Mouse (Mus musculus): Measurements from ENCODE around the gene Lats1.
"Not testable (repeated sequence)": the region's sequence is repeated elsewhere in the genome, so short reads cannot be mapped to it uniquely, and the experiment has no call there.

Gene Lats1

GRCm38 (mm10) chr10:7727011-7727410 lies 46.0 kb downstream of the Lats1 start:
- no peak for DNase-seq

DNA sequence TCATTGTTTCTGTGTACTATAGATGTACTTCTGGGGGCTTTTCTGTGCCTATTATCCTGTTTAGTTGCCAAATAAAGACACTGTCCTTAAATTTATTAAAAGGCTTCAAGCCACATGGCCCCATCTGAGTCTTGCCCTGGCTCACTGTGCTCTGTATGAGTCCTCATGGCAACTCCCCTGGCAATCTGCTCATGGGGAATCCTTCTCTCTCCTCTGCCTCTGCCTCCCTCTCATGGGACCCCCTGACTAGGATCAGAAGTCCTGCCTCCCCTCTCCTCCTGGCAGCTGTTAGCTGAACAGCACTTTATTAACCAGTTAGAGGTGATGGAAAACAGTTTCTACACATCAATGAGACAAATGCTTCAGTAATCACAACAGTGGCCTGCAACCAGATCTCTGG lies 50.6 kb downstream of the Lats1 start:
- no peak for DNase-seq

DNA sequence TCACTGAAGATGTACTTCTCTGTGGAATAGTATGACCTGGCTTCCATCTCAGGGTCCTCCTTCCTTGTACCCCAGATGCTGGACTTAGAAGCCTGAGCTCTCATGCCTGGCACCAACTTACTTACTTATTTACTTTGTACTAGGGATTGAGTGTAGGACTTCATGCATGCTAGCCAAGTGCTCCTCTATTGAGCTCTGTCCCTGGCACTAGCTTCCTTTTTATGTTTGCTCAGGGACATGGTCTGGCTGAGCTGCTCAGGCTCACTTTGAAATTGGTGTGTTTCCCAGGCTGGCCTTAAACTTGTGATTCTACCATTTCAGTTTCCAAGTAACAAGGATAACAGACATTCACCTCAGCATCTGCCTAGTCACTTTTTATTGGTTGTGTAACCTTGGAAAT lies 56.1 kb downstream of the Lats1 start:
- no peak for DNase-seq

DNA sequence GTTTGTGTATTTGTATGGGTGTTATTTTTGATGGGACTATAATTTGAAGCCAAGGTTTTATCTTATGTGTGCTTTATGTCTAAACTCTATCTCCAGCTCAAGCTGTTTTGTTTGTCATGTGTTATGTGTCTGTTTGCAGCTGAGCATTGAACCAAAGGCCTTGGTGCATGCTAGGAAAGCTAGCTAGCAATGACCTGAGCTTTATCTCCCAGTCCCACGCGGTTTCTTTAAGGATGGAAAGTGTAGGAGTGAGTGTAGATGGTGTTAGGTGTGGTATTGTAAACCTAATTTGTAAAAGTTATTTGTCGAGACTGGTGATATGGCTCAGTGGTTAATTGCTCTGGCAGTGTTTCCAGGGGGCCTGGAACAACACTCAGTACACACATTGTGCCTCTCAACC lies 56.9 kb downstream of the Lats1 start:
- DNase-seq = no peak

DNA sequence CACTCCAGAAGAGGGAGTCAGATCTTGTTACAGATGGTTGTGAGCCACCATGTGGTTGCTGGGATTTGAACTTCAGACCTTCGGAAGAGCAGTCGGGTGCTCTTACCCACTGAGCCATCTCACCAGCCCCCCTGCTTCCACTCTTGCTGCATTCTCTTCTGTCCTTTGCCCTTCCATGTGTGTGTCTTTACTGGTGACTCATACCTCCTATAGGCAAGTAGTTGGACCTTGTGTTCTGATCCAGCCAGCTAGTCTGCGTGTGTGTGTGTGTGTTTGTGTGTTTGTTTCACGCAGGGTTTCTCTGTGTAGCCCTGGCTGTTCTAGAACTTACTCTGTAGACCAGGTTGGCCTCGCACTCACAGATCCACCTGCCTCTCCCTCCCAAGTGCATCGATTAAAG lies 64.5 kb downstream of the Lats1 start:
- not testable (repeated sequence) for DNase-seq

- DNase-seq = no peak
Observed at GRCm38 (mm10) chr10:7748752-7749151, 67.7 kb downstream of the Lats1 start.

DNA sequence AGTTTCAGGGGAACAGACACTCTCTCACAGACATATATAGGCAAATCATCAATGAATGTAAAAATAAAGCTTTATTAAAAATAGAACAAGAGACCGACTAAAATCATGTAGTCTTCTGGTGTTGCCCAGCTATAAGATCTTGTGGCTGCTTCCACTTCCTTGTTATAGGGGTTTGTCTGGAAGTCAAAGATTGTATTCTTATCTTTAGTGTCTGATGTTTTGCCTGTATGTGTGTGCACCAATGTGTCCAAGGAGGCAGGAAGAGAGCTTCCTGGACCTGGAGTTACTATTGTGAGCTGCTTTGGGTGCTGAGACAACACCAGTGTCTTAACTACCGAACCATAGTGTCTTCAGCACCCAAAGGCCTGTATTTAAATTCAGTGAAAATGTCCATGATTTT lies 76.5 kb downstream of the Lats1 start:
- no peak for DNase-seq
